Mouse (Mus musculus) brown adipose tissue, adult 24 weeks (tissue): ENCODE results near the gene Miox. TPM values are rescaled to one million over a fixed set of nuclear protein-coding genes. Genes with fewer than 3 reads are reported as not detected.

Experiments
- H3K27ac ChIP-seq: fragments of 200-500 bp; replicated peaks from 2 replicates; pipeline ENCODE4 v1.5.1; 2012; ENCODE audit warnings: low read depth, mild to moderate bottlenecking, low read length
- H3K4me1 ChIP-seq: fragments of 200-500 bp; 2 replicates; pipeline ENCODE4 v1.6.1; 2012; ENCODE audit warnings: low read length, mixed read lengths; ENCODE audit not compliant: control insufficient read depth, insufficient read depth, insufficient read length
- H3K4me3 ChIP-seq: fragments of 200-500 bp; 2 replicates; pipeline ENCODE4 v1.5.1; 2012; ENCODE audit warnings: low read depth, mild to moderate bottlenecking, low read length, moderate library complexity; ENCODE audit not compliant: insufficient read depth
- polyA plus RNA-seq: library from polyadenylated mRNA; stranded (reverse); fragments of >200 nt; gene quantifications from 2 replicates; pipeline ENCODE4 v1.2.4, GENCODE M21; 2012; ENCODE audit not compliant: missing spikeins, insufficient read depth, insufficient read length

Gene Miox
- polyA plus RNA-seq, result not detected in 2 replicates

DNA sequence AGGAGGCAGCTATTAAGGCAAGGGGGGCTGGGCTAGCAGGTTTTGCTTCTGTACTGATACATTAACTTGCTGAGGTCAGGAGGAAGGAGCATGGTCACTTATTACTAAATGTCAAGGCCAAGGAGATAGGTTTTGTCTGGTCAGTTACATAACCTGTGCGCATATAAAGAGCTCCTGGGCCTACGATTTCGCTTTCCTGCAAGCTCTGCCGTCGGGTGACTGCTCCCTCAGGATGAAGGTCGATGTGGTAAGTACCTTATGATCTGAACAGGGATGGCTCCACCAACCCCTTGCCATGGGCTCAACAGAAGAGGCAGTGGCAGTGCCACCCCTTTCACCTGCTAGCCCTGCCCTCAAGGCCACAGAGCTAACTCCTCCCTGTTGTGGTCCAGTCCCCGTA is at the start of gene Miox:
Gene Miox, plus strand, starts transcription at position 128 of the 400 bp plus-strand sequence.
- H3K4me3 ChIP-seq, result no peak within 1 kb of the TSS
- H3K27ac ChIP-seq, result no peak within 1 kb of the TSS
- H3K4me1 ChIP-seq, result no peaks in the 10 kb centered on the region

DNA sequence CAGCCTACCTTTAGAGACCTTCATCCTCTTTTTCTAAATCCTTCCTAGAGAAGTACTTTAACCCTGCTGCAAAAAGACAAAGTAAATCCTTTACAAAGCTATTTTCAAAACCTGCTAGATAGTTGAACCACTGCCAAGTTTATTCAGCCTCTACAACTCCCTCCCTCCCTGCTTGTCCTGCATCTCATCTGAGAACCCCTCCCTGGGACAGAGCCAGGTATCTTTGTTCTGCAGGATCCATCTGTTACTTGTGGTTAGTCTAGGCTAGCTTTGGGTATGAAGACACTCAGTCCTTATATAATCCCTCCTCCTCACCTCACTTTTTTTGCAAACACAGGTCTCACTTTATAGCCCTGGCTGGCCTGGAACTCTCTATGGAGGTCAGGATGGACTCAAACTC is 49.2 kb upstream of the Miox start:
- no peaks in the 10 kb centered on the region for H3K4me1 ChIP-seq
- H3K27ac ChIP-seq, result no peak overlapping the region
- H3K4me3 ChIP-seq, result no peak overlapping the region

DNA sequence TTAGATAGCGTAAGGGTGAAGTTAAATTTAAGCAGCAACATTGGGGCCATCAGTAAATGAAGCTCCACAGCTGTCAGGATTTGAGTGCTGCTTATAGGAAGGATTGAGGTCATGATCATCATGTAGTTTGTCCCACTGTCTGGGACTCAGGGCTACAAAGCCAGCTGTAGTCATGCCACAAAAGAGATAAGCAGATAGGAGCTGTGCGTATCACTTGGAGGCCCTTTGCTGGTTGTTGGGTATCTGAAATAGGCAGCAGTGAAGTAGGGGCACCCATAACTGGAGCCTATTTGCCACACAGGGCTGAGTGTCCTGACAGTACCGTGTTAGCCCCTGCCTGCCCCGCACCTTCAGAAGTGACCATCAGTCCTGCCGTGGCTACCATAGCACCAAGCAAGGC is 48.7 kb upstream of the Miox start:
- H3K4me1 ChIP-seq, result no peaks in the 10 kb centered on the region
- H3K4me3 ChIP-seq, result no peak overlapping the region
- H3K27ac ChIP-seq, result no peak overlapping the region

DNA sequence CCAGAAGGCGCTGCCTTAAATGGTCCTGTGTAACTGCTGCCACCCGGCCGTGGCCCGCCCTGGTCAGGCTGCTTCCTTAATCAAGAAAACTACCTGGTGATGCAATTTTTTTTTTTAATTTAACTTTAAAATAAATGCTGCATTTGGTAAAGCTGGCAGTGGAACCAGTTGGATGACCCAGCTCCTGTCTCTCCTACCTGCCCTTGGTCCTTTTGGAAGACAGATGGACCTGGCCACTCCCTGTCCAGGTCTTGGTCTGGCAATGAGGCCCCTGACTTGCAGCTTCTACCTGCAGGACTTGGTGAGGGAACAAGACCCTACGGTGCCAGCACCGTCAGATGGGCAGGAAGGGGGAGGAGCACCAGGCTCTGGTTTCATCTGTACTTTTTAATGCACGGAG is 48.1 kb upstream of the Miox start:
- Histone ChIP-seq H3K4me1 (no peaks in the 10 kb centered on the region), H3K27ac (no peak overlapping the region), H3K4me3 (no peak overlapping the region)

DNA sequence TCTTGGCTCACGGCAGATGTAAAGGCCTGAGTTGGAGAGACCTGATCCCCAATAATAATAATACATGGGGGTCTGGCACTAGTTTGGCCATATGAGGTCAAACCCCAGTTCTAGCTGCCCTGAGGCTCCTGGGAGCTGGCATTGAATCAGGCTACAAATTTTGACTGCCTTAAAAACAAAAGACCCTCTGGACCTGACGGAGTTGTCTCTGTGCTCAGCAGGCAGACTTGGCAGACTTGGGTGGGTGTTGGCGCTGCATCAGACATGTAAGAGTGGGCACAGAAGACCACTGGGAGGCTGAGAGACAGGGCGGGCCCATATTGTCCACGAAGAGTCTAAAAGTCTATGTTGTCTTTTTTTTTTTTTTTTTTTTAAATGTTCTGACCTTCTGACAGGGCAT is 47.6 kb upstream of the Miox start:
- no peak overlapping the region for H3K4me3 ChIP-seq
- no peaks in the 10 kb centered on the region for H3K4me1 ChIP-seq
- H3K27ac ChIP-seq, result no peak overlapping the region

DNA sequence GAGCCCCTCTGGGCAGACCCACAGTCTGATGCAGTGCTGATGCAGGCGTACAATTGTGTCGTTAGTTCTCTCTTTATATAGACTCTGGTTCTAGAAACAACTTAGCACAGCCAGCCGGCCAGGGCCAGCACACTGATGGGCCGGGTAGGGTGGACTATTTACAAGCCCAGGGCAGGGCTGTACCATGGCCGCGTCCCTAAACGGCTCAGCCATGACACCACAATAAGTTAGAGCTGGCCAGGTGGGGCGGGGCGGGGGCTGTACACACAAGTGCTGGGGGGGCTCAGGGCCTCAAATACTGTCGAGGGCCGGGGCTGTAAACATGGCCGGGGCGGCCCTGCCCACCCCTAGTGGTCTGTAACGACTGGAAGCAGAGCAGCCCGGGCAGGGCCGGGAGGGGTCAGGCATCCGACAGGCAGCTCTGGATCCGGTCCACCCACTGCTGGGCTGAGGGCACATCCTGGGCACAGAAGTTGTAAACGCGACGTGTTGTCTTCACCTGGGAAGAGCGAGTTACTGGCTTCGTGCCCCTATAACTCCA is 45.9 kb upstream of the Miox start:
- Histone ChIP-seq H3K27ac (no peak overlapping the region), H3K4me1 (no peaks in the 10 kb centered on the region), H3K4me3 (no peak overlapping the region)

DNA sequence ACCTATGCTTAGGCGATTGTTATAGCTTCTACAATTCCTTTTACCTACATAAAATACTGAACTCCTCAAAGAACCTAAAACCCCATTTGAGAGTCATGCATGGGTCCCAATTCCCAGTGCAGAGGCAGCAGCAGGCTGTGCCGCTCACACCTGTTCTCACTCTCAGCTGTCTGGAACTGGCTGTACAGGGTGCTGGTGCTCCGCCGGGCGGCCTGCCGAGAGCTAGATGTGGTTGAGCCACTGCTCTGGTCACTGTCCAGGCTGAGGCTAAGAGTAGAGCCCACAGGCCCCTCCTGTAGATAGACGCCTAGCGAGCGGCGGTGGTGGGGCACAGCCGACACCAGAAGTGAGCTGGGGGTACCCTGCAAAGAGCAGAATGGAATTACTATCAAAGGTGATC is 44.7 kb upstream of the Miox start:
- Histone ChIP-seq H3K4me1 (no peaks in the 10 kb centered on the region), H3K4me3 (no peak overlapping the region), H3K27ac (no peak overlapping the region)

DNA sequence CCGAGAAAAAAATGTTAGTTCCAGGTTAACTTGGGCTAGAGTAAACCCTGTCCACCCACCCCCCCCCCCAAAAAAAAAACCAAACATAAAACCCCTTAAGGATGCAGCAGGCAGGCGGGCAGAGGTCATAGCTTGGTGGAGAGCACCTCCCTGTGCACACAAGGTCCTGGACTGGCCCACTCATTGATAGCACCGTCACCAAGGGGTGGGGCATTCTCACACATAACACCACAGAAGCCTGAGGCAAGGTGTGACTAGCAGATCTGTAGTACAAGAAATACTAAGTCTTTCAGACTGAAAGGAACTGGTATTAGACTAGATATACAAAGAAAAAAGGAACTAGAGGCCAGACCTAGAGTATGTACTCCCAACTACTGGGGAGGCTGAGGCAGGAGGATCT is 42.7 kb upstream of the Miox start:
- Histone ChIP-seq H3K4me3 (no peak overlapping the region), H3K4me1 (no peaks in the 10 kb centered on the region), H3K27ac (no peak overlapping the region)

DNA sequence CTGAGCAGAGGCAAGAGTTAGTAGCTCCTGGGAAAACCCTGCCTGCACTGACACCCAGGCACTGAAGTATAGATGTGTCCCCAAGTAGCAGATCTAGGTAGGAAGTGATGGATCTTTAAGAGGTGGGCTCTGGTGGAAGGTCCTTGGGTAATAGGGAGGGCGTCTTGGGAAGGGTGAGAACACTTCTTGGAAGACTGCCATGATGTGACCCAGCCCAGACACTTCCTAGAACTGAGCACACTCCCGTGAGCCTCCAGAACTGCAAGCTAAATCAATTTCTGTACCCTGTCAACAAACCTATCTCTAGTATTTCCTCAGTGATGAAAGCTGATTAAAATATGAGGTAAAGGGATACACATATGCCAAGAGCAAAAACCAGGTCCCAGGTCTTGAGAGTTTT is 41.4 kb upstream of the Miox start:
- Histone ChIP-seq H3K27ac (no peak overlapping the region), H3K4me1 (no peaks in the 10 kb centered on the region), H3K4me3 (no peak overlapping the region)

DNA sequence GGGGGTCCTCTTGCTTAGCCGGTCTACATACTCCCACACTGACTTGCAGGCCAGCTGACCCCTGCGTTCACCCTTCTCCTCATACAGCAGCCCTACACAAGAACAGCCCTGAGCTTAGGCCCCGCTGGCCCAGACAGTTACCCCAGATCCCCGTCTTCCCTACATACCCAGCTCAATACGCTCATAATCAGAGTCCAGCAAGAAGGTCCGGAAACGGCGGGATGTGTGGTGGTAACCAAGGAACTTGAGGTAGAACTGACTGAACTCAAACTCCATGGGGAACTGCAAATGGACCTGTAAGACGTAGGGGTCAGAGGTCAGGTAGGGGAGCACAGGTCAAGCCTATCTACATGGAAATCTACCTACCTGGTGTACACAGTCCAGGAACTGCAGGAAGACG is 40.4 kb upstream of the Miox start:
- Histone ChIP-seq H3K4me1 (no peaks in the 10 kb centered on the region), H3K4me3 (no peak overlapping the region), H3K27ac (no peak overlapping the region)

DNA sequence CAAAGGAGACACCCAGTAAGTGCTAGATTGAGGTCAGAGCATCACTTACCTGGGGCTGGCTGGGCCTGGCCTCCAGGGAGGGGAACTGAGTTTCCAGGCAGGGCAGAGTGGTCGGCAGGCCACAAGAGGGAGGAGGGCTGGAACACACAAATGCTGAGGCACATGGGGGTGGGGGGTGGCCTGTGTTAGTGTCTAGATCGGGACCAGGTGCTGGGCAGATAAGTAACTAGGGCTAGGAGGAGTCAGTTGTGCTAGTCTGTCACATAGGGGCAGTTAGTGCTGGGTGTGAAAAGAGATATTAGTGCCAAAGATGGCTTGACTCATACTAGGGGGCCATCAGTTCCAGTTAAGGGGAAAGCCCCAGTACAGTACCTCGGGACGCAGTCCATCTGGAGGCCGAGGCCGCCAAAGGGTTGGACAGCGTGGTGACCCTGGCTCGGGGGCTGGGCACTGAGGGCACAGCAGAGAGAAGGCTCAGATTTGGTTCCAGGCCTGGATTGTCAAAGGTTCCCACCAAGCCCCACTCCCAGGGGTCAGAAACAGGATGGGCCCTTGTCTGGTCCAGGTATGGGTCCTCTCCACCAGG is 38.5 kb upstream of the Miox start:
- H3K4me3 ChIP-seq, result no peak overlapping the region
- H3K27ac ChIP-seq, result no peak overlapping the region

DNA sequence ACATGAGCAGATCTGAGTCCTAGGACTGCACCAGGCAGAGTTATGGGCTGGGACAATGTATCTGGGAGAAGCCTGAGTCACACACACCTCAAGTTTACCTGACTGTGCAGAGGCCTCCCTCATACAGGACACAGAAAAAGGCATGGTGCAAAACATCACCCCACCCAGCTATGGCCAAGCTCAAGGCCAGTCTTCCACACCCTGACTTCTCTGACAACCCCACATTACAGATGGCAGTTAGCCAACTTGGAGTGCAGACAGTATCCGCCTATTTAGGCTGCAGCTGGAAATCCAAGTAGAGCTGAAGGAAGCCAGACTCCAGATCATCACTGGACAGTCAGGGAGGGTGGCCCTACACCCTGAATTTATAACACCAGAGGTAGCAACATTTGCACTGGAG is 37.7 kb upstream of the Miox start:
- H3K27ac ChIP-seq, result no peak overlapping the region
- no peaks in the 10 kb centered on the region for H3K4me1 ChIP-seq
- H3K4me3 ChIP-seq, result no peak overlapping the region

More for the DNA sequence above, 38.5 kb upstream of the Miox start:
- no peaks in the 10 kb centered on the region for H3K4me1 ChIP-seq

DNA sequence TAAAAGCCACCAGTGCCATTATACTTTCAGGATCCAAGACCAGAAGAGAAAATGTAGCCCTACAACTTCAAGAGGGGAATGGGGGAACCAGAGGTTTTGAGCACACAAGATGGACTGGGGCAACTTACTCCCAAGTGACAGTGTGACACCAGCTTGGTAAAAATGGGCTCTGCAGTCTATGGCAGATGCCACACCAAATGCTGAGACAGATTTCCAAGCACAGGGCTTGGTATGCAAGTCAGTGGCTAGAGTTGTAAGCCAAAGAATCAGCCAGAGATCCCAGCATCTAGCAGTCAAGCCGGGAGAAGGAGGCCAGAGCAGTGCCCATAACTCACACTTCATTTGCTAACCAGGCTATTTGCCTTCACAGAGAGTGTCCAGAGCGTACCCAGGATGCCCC is 36.5 kb upstream of the Miox start:
- no peak overlapping the region for H3K27ac ChIP-seq
- no peaks in the 10 kb centered on the region for H3K4me1 ChIP-seq
- no peak overlapping the region for H3K4me3 ChIP-seq

DNA sequence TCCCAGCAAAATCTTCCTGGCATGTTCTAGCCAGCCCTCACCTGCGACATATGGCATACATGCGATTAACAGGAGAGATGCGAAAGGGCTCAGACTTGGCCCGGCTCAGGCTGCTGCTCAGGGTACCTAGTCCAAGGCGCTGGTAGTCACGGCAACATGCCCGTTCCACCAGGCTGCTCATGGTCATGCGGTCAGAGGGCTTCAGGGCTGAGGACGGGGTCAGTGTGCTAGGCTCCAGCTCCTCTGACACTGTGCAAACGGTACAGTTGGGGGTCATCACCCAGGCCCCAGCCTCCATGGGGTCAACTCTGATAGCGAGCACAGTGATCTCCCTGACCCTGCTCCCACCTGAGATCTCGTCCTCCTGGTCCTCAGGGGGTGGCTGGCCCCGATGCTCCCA is 34.0 kb upstream of the Miox start:
- Histone ChIP-seq H3K4me3 (no peak overlapping the region), H3K27ac (no peak overlapping the region), H3K4me1 (no peaks in the 10 kb centered on the region)

DNA sequence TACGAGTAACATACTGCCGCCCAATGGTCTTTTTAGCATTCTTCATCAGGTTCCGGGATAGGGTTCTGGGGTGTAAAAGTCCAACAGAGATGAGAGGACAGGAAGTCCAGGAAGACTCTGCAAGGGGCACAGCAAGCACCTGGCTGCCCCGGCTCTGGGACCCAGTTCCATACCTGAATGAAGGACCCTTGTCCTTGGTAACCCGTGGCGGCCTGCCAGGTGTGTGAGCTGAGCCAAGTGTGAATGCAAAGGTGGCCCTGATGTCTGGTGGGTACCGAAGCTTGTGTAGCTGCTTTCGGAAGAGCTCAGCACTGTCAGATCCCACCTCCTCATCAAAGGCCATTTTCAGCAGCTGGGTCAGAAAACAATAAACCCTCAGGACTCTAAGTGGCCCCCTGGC is 33.6 kb upstream of the Miox start:
- H3K27ac ChIP-seq, result no peak overlapping the region

DNA sequence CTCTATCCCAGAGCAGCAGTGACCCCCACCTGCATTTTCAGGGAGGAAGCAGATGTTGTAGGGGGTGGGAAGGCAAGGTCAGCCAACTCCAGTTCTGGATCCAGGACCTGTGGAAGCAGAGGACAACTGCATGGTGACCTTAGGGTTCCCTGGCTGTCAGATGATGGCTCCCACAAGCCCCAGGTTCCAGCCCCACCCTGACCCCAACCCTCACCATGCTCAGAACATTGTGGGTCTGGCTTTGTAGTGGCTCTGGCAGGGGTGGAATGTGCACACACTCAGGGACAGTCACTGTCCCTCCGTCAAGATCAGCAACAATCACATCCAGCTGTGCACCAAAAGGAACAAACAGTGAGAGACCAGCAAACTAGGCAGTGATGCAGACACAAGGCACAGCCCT is 28.2 kb upstream of the Miox start:
- Histone ChIP-seq H3K4me3 (no peak overlapping the region), H3K4me1 (peaks cover 16% of the 10 kb centered on the region), H3K27ac (no peak overlapping the region)

More for the DNA sequence above, 33.6 kb upstream of the Miox start:
- Histone ChIP-seq H3K4me1 (no peaks in the 10 kb centered on the region), H3K4me3 (no peak overlapping the region)
